Mouse (Mus musculus) midbrain, embryonic 15.5 days (tissue): ENCODE measurements around the gene Rbfox3. TPM values are rescaled to one million over a fixed set of nuclear protein-coding genes. Genes with fewer than 3 reads are reported as not detected.

Experiments
- ATAC-seq: fragments of 200-750 bp; cut with Nextera tagmentation; replicated peaks from 2 replicates; pipeline ENCODE4 v1.8.0; 2017; ENCODE audit warnings: moderate TSS enrichment
- H3K27ac ChIP-seq: fragments of 300-500 bp; sonication (generic); 2 replicates; pipeline ENCODE4 v1.5.1; 2015; ENCODE audit warnings: mild to moderate bottlenecking, inconsistent platforms
- H3K27me3 ChIP-seq: fragments of 300-500 bp; sonication (generic); replicated peaks from 2 replicates; pipeline ENCODE4 v1.6.1; 2015; ENCODE audit warnings: inconsistent platforms
- H3K36me3 ChIP-seq: fragments of 300-500 bp; sonication (generic); replicated peaks from 2 replicates; pipeline ENCODE4 v1.6.1; 2015; ENCODE audit warnings: inconsistent platforms
- H3K4me1 ChIP-seq: fragments of 300-500 bp; sonication (generic); 2 replicates; pipeline ENCODE4 v1.6.1; 2015; ENCODE audit warnings: inconsistent platforms
- H3K4me2 ChIP-seq: fragments of 300-500 bp; sonication (generic); 2 replicates; pipeline ENCODE4 v1.6.1; 2015; ENCODE audit warnings: inconsistent platforms, mild to moderate bottlenecking, moderate library complexity
- H3K4me3 ChIP-seq: fragments of 300-500 bp; sonication (generic); 2 replicates; pipeline ENCODE4 v1.5.1; 2015; ENCODE audit warnings: mild to moderate bottlenecking, inconsistent platforms
- H3K9ac ChIP-seq: fragments of 300-500 bp; sonication (generic); 2 replicates; pipeline ENCODE4 v1.6.1; 2015; ENCODE audit warnings: mild to moderate bottlenecking, inconsistent platforms
- H3K9me3 ChIP-seq: fragments of 300-500 bp; sonication (generic); 2 replicates; pipeline ENCODE4 v1.6.1; 2016; ENCODE audit warnings: inconsistent platforms
- WGBS: fragments of 180-500 bp; shearing (Covaris S2); methylation state at CpG from one replicate; pipeline ENCODE4 v1.1.7; 2015; ENCODE audit warnings: mixed read lengths; 5-methylcytosine and 5-hydroxymethylcytosine counted together
- polyA plus RNA-seq: library from polyadenylated mRNA; unstranded; fragments of >200 nt; fragmentation: Nextera tagmentation; extraction: Ambion mirVana; gene quantifications from 2 replicates; pipeline ENCODE4 v1.2.1, GENCODE M21; 2015

Gene Rbfox3
- polyA plus RNA-seq, 1 experiment from 2014 or later = 54.2 TPM

DNA sequence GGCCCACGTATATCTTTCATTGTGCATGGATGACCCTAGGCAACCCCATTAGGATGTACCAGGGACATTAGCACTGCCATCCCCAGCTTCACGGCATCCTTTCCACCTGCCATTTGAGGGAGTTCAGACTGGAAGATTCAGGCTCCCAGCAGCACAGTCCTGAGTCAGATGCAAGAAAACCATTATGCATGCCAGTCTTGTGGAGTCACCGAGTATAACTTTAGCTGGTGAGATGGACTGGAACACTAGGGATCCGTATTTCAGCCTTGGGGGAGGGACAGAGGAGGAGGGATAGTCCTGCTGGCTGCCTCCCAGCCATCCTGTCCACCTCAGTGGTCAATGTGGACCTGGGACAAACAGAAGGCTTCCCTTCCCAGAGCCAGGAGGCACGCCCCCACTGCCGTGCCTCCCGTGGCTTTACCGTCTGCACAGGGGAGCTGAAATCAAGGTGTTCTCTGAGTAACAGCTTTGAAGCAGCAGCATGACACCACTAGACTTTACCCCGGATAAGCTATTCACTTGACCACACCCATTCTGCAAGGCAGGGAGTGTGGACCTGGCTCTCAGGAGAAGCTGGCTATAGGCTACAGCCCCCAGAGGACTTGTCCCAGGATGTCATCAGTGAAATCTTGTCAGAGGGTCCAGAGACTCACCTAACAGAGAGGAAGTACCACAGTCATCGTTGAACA is 78.5 kb downstream of the Rbfox3 start:
- no peaks in the 10 kb centered on the region for H3K27me3 ChIP-seq
- H3K27ac ChIP-seq = no peak overlapping the region
- no peaks in the 10 kb centered on the region for H3K9me3 ChIP-seq
- no peak overlapping the region for H3K4me2 ChIP-seq
- no peak overlapping the region for H3K9ac ChIP-seq
- ATAC-seq = no peak
- no peaks in the 10 kb centered on the region for H3K36me3 ChIP-seq
- peaks cover 9% of the 10 kb centered on the region for H3K4me1 ChIP-seq
- H3K4me3 ChIP-seq = no peak overlapping the region
- WGBS = 77% methylated on average over 10 of the region's 10 CpGs

DNA sequence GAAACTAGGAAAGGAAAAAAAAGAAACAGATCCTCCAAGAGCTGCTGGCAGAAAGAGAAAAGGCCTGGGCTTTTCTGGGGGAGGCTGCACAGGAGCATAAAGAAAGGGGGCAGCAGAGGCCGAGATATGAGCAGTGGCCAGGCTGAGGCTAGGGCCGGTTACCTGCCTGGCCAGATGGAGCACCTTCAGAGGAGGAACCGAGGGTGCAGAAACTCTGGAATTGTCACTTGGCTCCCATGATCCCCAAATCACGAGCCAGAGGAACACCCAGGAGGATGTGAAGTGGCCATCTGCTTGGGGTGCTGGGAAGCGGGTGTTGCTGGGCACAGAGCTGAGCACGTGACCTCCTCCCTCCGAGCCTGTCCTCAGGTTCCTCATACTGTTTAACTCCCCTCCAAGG is 79.7 kb downstream of the Rbfox3 start:
- Histone ChIP-seq H3K9ac (no peak overlapping the region), H3K9me3 (no peaks in the 10 kb centered on the region), H3K4me2 (no peak overlapping the region), H3K4me1 (peaks cover 5% of the 10 kb centered on the region), H3K36me3 (no peaks in the 10 kb centered on the region), H3K4me3 (no peak overlapping the region), H3K27me3 (no peaks in the 10 kb centered on the region), H3K27ac (no peak overlapping the region)
- ATAC-seq = no peak
- 79% methylated on average over 7 of the region's 7 CpGs for WGBS

DNA sequence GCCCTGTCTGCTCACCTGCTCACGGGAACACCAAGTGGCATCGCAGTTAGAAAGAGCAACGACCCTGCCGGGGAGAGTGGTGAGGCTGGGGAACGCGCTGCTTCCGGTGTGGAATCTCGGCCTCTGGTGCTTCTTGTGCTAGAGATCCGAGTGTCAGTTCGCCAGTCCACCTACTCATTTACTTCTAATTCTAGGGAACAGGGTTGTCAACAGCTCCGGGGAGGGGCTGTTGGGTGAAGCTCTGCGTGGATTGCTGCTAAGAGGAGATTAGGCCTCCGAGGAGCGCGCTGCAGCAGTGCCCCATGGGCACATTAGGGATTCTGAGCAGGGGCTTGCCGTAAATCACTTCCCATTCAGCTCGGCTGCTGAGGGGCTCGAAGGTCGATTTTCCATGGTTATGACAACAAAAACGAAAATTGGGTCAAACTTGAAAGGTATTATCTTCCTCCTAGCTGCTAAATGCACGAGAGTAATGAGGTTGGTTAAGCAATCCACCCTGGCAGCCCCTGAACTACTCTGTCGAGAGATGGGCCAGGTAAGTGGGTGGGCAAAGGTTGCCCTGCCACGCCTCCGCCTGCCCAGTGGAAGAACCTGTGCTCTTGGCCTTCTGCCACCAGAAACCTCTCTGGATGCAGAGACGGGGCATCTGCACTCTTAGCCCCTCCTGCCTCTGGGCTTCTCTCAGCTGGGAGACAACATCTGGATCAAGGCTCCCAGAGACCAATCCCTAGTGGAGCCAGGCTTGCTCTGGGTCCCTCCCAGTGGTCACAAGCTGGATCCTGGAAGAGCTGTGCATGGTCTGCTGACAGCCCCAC is 85.9 kb downstream of the Rbfox3 start:
- no peak; the same call in 1 of the 2 replicates for ATAC-seq
- Histone ChIP-seq H3K9me3 (no peaks in the 10 kb centered on the region), H3K36me3 (no peaks in the 10 kb centered on the region), H3K27ac (peak overlapping the region; percentile 44), H3K9ac (no peak overlapping the region), H3K4me3 (no peak overlapping the region), H3K27me3 (no peaks in the 10 kb centered on the region), H3K4me2 (peak overlapping the region; percentile 3; the same call in 1 of the 2 replicates), H3K4me1 (peaks cover 24% of the 10 kb centered on the region)
- 38% methylated on average over 25 of the region's 25 CpGs for WGBS

DNA sequence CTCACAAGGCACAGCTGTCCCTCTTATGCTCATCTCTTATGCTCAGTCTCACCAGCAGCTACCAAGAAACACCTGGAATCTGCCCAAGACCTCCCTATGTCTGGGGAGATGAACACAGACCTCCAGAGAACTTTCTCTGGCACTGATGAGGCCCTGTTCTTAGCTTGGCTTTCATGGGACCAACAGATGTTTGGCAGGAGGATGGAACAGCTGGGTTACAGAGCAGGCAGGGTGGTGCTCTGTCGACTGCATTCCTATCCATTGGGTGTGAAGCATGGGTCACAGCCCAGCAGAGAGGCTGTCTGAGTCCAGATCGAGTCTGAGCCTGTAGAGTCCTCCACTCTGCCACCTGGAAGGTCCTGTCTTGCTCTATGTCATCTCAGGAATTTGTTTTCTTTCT is 90.0 kb downstream of the Rbfox3 start:
- no peaks in the 10 kb centered on the region for H3K36me3 ChIP-seq
- no peak overlapping the region for H3K4me3 ChIP-seq
- H3K27me3 ChIP-seq = no peaks in the 10 kb centered on the region
- peaks cover 23% of the 10 kb centered on the region for H3K4me1 ChIP-seq
- H3K9me3 ChIP-seq = no peaks in the 10 kb centered on the region
- no peak overlapping the region for H3K27ac ChIP-seq
- no peak overlapping the region for H3K9ac ChIP-seq
- ATAC-seq = no peak
- H3K4me2 ChIP-seq = no peak overlapping the region
- WGBS = 64% methylated on average over 2 of the region's 2 CpGs

DNA sequence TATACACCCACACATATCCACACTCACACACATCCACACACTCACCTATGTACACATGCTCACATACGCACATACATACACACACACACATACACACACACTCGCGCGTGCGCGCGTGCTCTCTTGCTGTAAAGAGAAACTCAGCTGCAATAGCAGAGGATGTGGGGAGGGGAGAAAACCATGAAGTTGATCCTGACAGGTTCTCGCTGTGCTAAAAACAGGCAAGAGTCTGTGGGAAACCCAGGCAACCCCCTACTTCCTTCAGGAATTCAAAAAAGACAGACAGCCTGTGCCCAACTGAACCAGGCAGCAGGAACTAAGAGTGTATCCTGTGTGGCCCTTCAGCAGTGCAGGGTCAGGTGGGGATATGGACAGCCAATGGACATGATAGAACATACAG is 92.9 kb downstream of the Rbfox3 start:
- Histone ChIP-seq H3K4me1 (peaks cover 17% of the 10 kb centered on the region), H3K9ac (no peak overlapping the region)
- ATAC-seq = no peak

DNA sequence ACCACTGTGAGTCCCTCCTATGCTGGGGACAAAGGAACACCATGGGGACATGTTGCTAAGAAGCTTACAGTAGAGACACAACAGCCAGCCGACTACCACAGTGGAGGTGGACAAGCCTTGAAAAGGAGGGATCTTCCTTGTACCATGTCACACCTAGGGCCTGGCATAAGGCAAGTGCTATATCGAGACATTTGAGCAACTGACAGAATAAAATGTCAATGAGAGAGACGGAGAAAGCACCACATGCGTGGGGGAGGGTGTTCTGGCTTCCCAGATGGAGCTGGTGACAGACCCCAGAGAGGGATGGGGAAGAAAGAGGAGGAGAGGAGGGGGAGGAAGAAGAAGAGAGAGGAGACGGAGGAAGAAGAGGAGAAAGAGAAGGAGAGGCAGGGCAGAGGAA is 96.3 kb downstream of the Rbfox3 start:
- H3K36me3 ChIP-seq = no peaks in the 10 kb centered on the region
- no peak overlapping the region for H3K27ac ChIP-seq
- ATAC-seq = no peak
- H3K4me3 ChIP-seq = no peak overlapping the region
- WGBS = 61% methylated on average over 5 of the region's 5 CpGs
- no peak overlapping the region for H3K4me2 ChIP-seq
- H3K9ac ChIP-seq = no peak overlapping the region
- no peaks in the 10 kb centered on the region for H3K9me3 ChIP-seq
- H3K27me3 ChIP-seq = no peaks in the 10 kb centered on the region
- peaks cover 17% of the 10 kb centered on the region for H3K4me1 ChIP-seq

More for the DNA sequence above, 92.9 kb downstream of the Rbfox3 start:
- Histone ChIP-seq H3K36me3 (no peaks in the 10 kb centered on the region), H3K9me3 (no peaks in the 10 kb centered on the region), H3K4me3 (no peak overlapping the region), H3K27me3 (no peaks in the 10 kb centered on the region), H3K4me2 (no peak overlapping the region), H3K27ac (no peak overlapping the region)
- WGBS = 87% methylated on average over 8 of the region's 8 CpGs

DNA sequence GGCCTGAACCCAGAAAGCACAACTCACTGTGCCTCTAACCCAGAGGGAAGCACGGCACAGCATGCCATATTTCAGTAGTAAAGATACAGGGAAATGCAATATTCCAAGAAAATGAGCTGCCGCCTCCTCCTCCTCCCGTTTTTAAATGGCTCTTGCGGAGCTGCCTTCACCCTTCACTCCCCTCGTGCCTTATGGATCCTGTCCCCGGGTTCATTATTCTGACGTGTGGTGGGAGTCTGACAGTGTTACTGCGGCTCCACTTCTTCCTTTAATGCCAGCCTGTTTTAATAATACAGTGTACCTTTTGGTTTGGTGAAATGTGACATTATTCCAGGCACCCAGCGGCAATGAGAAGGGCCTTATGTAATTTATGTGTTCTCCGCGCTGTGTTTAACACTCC is 97.5 kb downstream of the Rbfox3 start:
- Histone ChIP-seq H3K27me3 (no peaks in the 10 kb centered on the region), H3K4me1 (peaks cover 17% of the 10 kb centered on the region), H3K4me3 (no peak overlapping the region), H3K9ac (no peak overlapping the region), H3K36me3 (no peaks in the 10 kb centered on the region), H3K27ac (peak overlapping the region; percentile 55), H3K4me2 (no peak overlapping the region), H3K9me3 (no peaks in the 10 kb centered on the region)
- WGBS = 53% methylated on average over 11 of the region's 11 CpGs
- no peak for ATAC-seq

DNA sequence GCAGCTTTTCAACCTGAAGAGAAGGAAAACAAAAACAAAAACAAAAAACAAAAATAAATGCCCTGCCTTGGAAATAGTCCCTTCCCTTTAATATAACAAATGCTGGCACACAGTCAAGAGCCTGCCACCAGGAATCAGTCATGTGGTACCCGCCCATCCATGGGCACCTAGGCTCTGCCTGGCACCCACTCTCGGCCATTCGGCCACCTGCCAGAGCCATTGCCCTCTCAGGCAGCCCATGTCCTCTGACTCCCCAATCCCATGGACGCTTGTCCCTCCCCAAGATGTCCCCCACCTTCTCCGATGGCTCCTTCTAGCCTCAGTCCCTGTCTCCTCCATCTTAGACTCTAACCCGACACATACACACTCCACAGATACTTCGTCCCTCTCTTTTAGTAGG is 100.0 kb downstream of the Rbfox3 start:
- Histone ChIP-seq H3K9me3 (no peaks in the 10 kb centered on the region), H3K27me3 (no peaks in the 10 kb centered on the region), H3K4me3 (no peak overlapping the region), H3K4me1 (peaks cover 17% of the 10 kb centered on the region), H3K4me2 (no peak overlapping the region), H3K9ac (no peak overlapping the region), H3K36me3 (no peaks in the 10 kb centered on the region), H3K27ac (no peak overlapping the region)
- ATAC-seq = no peak
- 90% methylated on average over 7 of the region's 7 CpGs for WGBS

DNA sequence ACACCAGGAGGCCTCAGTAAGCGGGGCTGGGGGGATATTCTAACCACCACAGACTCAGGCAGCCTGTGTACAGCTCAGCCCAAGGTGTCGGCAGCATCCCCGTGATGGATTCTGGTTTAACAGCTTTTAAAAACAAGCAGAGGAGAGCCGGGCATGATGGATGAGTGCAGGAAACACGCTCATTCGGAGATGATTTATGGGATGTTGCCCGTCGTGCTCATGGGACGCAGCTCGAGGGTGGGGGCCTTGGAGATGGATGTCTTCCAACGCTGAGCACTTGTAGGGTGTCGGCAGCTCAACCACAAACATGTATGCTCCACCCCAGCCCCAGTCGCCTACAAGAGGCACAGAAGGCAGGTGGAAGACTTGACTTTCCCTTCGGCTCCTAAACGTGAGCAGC is 103.9 kb downstream of the Rbfox3 start:
- H3K9me3 ChIP-seq = no peaks in the 10 kb centered on the region
- no peak overlapping the region for H3K9ac ChIP-seq
- H3K4me1 ChIP-seq = no peaks in the 10 kb centered on the region
- no peak overlapping the region for H3K4me3 ChIP-seq
- H3K27ac ChIP-seq = no peak overlapping the region
- no peak for ATAC-seq
- H3K27me3 ChIP-seq = no peaks in the 10 kb centered on the region
- 87% methylated on average over 15 of the region's 15 CpGs for WGBS
- no peaks in the 10 kb centered on the region for H3K36me3 ChIP-seq
- no peak overlapping the region for H3K4me2 ChIP-seq

DNA sequence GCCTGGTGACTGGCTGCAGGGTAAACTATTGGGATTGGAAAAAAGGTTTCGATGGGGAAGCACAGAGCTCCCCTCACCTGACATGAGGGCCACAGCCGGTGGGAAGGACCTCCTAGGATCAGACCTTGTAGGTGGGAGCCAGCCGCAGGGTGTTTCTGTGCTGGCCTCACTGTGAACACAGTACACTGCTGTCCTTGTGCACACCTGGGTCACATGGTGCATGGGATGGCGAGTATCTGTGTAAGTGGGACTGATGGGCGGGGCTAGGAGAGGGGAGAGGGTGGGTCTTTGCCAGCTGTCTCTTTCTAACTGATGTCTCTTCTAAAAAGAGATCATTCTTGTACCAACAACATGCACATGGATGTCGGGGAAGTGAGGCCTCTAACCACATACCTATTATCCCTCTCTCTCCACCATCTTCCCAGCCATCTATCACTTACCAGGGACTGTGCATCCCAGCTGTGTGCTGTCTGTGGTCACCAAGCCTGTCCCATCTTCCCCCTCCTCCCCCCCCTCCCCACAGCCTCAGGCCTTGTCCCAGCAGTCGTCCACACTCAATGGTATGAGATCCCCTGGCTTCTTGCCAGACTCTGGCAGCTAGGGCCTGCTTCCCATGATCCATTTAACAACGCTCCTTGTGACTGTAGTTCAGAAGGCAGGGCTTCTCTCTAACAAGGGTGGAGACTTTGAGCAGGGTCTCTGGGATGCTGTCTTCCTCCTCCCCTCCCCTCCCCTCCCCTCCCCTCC is 116.4 kb downstream of the Rbfox3 start:
- Histone ChIP-seq H3K9me3 (no peaks in the 10 kb centered on the region), H3K36me3 (no peaks in the 10 kb centered on the region), H3K4me2 (no peak overlapping the region), H3K27ac (peak overlapping the region; percentile 93), H3K27me3 (no peaks in the 10 kb centered on the region), H3K4me3 (no peak overlapping the region), H3K4me1 (peaks cover 43% of the 10 kb centered on the region), H3K9ac (no peak overlapping the region)
- ATAC-seq = 0 out of 2 replicates have a peak, but pooled peaks have one; percentile 20
- 46% methylated on average over 8 of the region's 8 CpGs for WGBS

DNA sequence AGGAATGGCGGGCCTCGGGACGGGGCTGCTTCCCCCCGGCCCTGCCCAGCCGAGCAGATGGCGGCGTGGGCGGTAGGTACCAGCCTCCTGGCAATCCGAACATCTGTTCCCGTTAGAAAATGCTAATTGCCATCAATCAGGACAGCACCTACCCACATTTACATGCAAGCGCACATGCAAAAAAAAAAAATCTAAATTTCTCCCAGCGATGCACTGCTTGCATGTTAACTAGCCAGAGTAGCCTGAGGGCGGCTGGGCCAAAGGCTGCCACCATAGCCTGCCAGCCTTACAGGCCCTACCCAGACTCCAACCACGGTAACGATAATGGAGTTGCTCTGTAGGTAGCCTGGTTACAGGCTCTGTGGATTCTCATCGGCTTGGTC is 117.8 kb downstream of the Rbfox3 start:
- Histone ChIP-seq H3K9ac (no peak overlapping the region; the same call in 1 of the 2 replicates), H3K27ac (peak overlapping the region; percentile 93), H3K4me1 (peaks cover 43% of the 10 kb centered on the region), H3K27me3 (no peaks in the 10 kb centered on the region), H3K36me3 (no peaks in the 10 kb centered on the region), H3K9me3 (no peaks in the 10 kb centered on the region), H3K4me3 (no peak overlapping the region), H3K4me2 (no peak overlapping the region)
- WGBS = 20% methylated on average over 16 of the region's 16 CpGs
- ATAC-seq = peak; percentile 72

DNA sequence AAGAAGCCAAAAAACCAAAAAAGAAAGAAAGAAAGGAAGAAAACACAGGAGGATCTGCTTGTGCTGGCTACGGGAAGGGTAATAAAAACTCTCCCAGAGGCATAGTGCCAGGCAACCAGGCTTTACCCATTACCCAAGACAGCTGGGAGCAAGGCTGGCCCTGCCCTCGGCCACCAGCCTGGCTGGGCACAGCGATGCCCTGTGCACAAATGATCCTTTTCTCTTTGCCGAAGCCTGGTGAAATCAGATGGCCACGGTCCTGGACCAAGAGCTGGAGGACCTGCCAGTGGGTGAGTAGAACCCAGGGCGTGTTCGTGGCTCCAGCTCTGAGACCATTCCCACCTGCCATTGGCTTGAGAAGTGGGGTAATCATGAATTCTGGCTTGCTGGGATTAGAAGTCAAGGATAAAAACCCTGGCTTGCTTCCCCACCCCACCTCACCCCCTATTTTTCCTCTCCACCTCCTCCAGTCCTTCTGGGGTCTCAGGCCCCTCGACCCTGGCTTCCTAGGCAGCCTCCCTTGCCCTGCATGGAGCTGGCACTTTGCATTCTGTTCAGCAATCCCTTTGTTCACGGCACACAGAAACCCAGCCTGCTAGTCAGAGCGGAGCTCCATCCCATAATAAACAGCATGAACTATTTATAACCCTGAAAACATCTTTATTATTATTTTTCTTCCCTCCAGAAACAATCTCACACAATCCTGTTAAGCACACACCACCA is 118.3 kb downstream of the Rbfox3 start:
- peak; percentile 72 for ATAC-seq
- no peak overlapping the region for H3K4me3 ChIP-seq
- H3K36me3 ChIP-seq = no peaks in the 10 kb centered on the region
- no peaks in the 10 kb centered on the region for H3K27me3 ChIP-seq
- peaks cover 43% of the 10 kb centered on the region for H3K4me1 ChIP-seq
- WGBS = 31% methylated on average over 10 of the region's 10 CpGs
- H3K9ac ChIP-seq = peak overlapping the region; percentile 25; the same call in 1 of the 2 replicates
- H3K9me3 ChIP-seq = no peaks in the 10 kb centered on the region
- H3K4me2 ChIP-seq = no peak overlapping the region
- H3K27ac ChIP-seq = peak overlapping the region; percentile 93
